Mouse (Mus musculus): ENCODE results near the gene Cdr2l. TPM values are rescaled to one million over a fixed set of nuclear protein-coding genes. Genes with fewer than 3 reads are reported as not detected.

Gene Cdr2l
- 14.3 and 16.0 TPM in 2 replicates for polyA plus RNA-seq (2015; fragmentation: Nextera tagmentation; extraction: Ambion mirVana)

GRCm38 (mm10) chr11:115381743-115382539 is at the start of gene Cdr2l:
Gene Cdr2l (plus strand): TSS chr11:115381916.

GRCm38 (mm10) chr11:115334531-115334930 is 47.2 kb upstream of the Cdr2l start, which contains the start of gene Otop3:
Gene Otop3 (plus strand): TSS chr11:115334731.

GRCm38 (mm10) chr11:115367395-115367944 is 14.2 kb upstream of the Cdr2l start, which contains the start of gene Hid1:
Gene Hid1 (minus strand): TSS chr11:115367756.

GRCm38 (mm10) chr11:115403338-115404124 is 21.8 kb downstream of the Cdr2l start, which contains the start of gene Mrpl58:
Gene Mrpl58 (plus strand): TSS chr11:115403752.

GRCm38 (mm10) chr11:115419531-115420237 is 38.0 kb downstream of the Cdr2l start, which contains the start of the genes Atp5h and Kctd2:
Gene Atp5h (minus strand): TSS chr11:115419962.
Gene Kctd2 (plus strand): TSS chr11:115420128.

GRCm38 (mm10) chr11:115439906-115440595 is 58.3 kb downstream of the Cdr2l start, which contains the start of gene Trim80:
Gene Trim80 (plus strand): TSS chr11:115440545.

Other genes with a start within 250 kb of the Cdr2l start
- 2.1 and 3.0 TPM in 2 replicates for gene Cd300lf, start 247.9 kb upstream of the Cdr2l start, polyA plus RNA-seq (2015; fragmentation: Nextera tagmentation; extraction: Ambion mirVana)
- 38.7 and 39.4 TPM in 2 replicates for gene Slc9a3r1, start 218.6 kb upstream of the Cdr2l start, polyA plus RNA-seq (2015; fragmentation: Nextera tagmentation; extraction: Ambion mirVana)
- 10.0 and 10.9 TPM in 2 replicates for gene Tmem104, start 194.4 kb upstream of the Cdr2l start, polyA plus RNA-seq (2015; fragmentation: Nextera tagmentation; extraction: Ambion mirVana)
- 20.1 and 32.7 TPM in 2 replicates for gene Nat9, start 194.1 kb upstream of the Cdr2l start, polyA plus RNA-seq (2015; fragmentation: Nextera tagmentation; extraction: Ambion mirVana)
- 0.28 and 0.81 TPM in 2 replicates for gene Grin2c, start 114.7 kb upstream of the Cdr2l start, polyA plus RNA-seq (2015; fragmentation: Nextera tagmentation; extraction: Ambion mirVana)
- 197 and 648 TPM in 2 replicates for gene Fdxr, start 104.9 kb upstream of the Cdr2l start, polyA plus RNA-seq (2015; fragmentation: Nextera tagmentation; extraction: Ambion mirVana)
- 2.4 and 5.1 TPM in 2 replicates for gene Fads6, start 84.3 kb upstream of the Cdr2l start, polyA plus RNA-seq (2015; fragmentation: Nextera tagmentation; extraction: Ambion mirVana)
- gene Otop2, start 74.8 kb upstream of the Cdr2l start, polyA plus RNA-seq (2015; fragmentation: Nextera tagmentation; extraction: Ambion mirVana), result not detected in 2 replicates
- gene Ush1g, start 59.9 kb upstream of the Cdr2l start, polyA plus RNA-seq (2015; fragmentation: Nextera tagmentation; extraction: Ambion mirVana), result 0.25 and 0.33 TPM in 2 replicates
- gene Otop3, start 47.2 kb upstream of the Cdr2l start, polyA plus RNA-seq (2015; fragmentation: Nextera tagmentation; extraction: Ambion mirVana), result 0.06 and 0.72 TPM in 2 replicates
- 20.9 and 34.4 TPM in 2 replicates for gene Hid1, start 14.2 kb upstream of the Cdr2l start, polyA plus RNA-seq (2015; fragmentation: Nextera tagmentation; extraction: Ambion mirVana)
- 196 and 213 TPM in 2 replicates for gene Mrpl58, start 21.8 kb downstream of the Cdr2l start, polyA plus RNA-seq (2015; fragmentation: Nextera tagmentation; extraction: Ambion mirVana)
- gene Atp5h, start 38.0 kb downstream of the Cdr2l start, polyA plus RNA-seq (2015; fragmentation: Nextera tagmentation; extraction: Ambion mirVana), result 1,031 and 1,050 TPM in 2 replicates
- 24.6 and 37.0 TPM in 2 replicates for gene Kctd2, start 38.2 kb downstream of the Cdr2l start, polyA plus RNA-seq (2015; fragmentation: Nextera tagmentation; extraction: Ambion mirVana)
- 0.07 and 0.22 TPM in 2 replicates for gene Trim80, start 58.6 kb downstream of the Cdr2l start, polyA plus RNA-seq (2015; fragmentation: Nextera tagmentation; extraction: Ambion mirVana)
- gene Slc16a5, start 80.6 kb downstream of the Cdr2l start, polyA plus RNA-seq (2015; fragmentation: Nextera tagmentation; extraction: Ambion mirVana), result 0.79 and 1.4 TPM in 2 replicates
- 5.6 and 7.3 TPM in 2 replicates for gene Armc7, start 93.8 kb downstream of the Cdr2l start, polyA plus RNA-seq (2015; fragmentation: Nextera tagmentation; extraction: Ambion mirVana)
- 163 and 190 TPM in 2 replicates for gene Nt5c, start 109.9 kb downstream of the Cdr2l start, polyA plus RNA-seq (2015; fragmentation: Nextera tagmentation; extraction: Ambion mirVana)
- 241 and 379 TPM in 2 replicates for gene Jpt1, start 132.5 kb downstream of the Cdr2l start, polyA plus RNA-seq (2015; fragmentation: Nextera tagmentation; extraction: Ambion mirVana)
- gene Sumo2, start 154.4 kb downstream of the Cdr2l start, polyA plus RNA-seq (2015; fragmentation: Nextera tagmentation; extraction: Ambion mirVana), result 772 and 779 TPM in 2 replicates
- gene Nup85, start 182.5 kb downstream of the Cdr2l start, polyA plus RNA-seq (2015; fragmentation: Nextera tagmentation; extraction: Ambion mirVana), result 52.3 and 70.3 TPM in 2 replicates
- 77.5 and 103 TPM in 2 replicates for gene Mrps7, start 222.0 kb downstream of the Cdr2l start, polyA plus RNA-seq (2015; fragmentation: Nextera tagmentation; extraction: Ambion mirVana)
- 6.3 and 7.5 TPM in 2 replicates for gene Gga3, start 222.1 kb downstream of the Cdr2l start, polyA plus RNA-seq (2015; fragmentation: Nextera tagmentation; extraction: Ambion mirVana)
- gene Mif4gd, start 231.1 kb downstream of the Cdr2l start, polyA plus RNA-seq (2015; fragmentation: Nextera tagmentation; extraction: Ambion mirVana), result 69.5 and 153 TPM in 2 replicates
- 18.8 and 33.0 TPM in 2 replicates for gene Slc25a19, start 246.4 kb downstream of the Cdr2l start, polyA plus RNA-seq (2015; fragmentation: Nextera tagmentation; extraction: Ambion mirVana)

Measured in adrenal gland, postnatal 0 days (tissue).